In genomic region chr1:105971490-105972170, GRCm38 (mm10) we compare ENCODE assay signal across 8 mouse cellular contexts. TPM values are rescaled to one million over a fixed set of nuclear protein-coding genes. Genes with fewer than 3 reads are reported as not detected.
DNase-seq lines count a peak whose midpoint lies in the region; ATAC-seq lines count a peak whose summit lies in the region.

No protein-coding gene starts in this region.

- peaks cover 16% of the 10 kb centered on the region for H3K4me1 ChIP-seq in kidney, embryonic 16.5 days (ENCODE audit: insufficient read depth, low read length)
- H3K4me1 ChIP-seq in forebrain, embryonic 10.5 days = no peaks in the 10 kb centered on the region
- no peaks in the 10 kb centered on the region for H3K4me1 ChIP-seq in limb, embryonic 10.5 days

- peak; percentile 52; the same call in 1 of the 2 replicates for ATAC-seq in erythroid progenitor cell, adult 5-6 weeks (replicated peaks; ENCODE audit: low FRiP score, poor library complexity, severe bottlenecking)
- ATAC-seq in kidney, embryonic 16.5 days (ENCODE audit: low FRiP score, low TSS enrichment) = peak; percentile 83
- ATAC-seq in megakaryocyte progenitor cell, adult 5-6 weeks (replicated peaks; ENCODE audit: poor library complexity) = peak; percentile 83
- no peak for ATAC-seq in cerebellum, adult (ENCODE audit: insufficient number of reproducible peaks, low FRiP score, low TSS enrichment)

- DNase-seq in lung, adult 18-20 months = peak; percentile 16 to 20
- DNase-seq in lung, postnatal 25 days (ENCODE audit: low spot score) = no peak
- DNase-seq in forebrain, embryonic 10.5 days (ENCODE audit: extremely low spot score, low spot score) = no peak
- DNase-seq in limb, embryonic 10.5 days (ENCODE audit: low spot score) = no peak

- peak overlapping the region; percentile 43 for H3K4me2 ChIP-seq in kidney, embryonic 16.5 days (replicated peaks; ENCODE audit: low read depth, low read length)

- peak overlapping the region; percentile 40; the same call in 1 of the 2 replicates for H3K27ac ChIP-seq in kidney, embryonic 16.5 days (ENCODE audit: low read length)
- H3K27ac ChIP-seq in forebrain, embryonic 10.5 days = no peak overlapping the region
- H3K27ac ChIP-seq in limb, embryonic 10.5 days = no peak overlapping the region

- no peaks in the 10 kb centered on the region for H3K36me3 ChIP-seq in kidney, embryonic 16.5 days (ENCODE audit: insufficient read depth, low read length)
- no peaks in the 10 kb centered on the region for H3K36me3 ChIP-seq in forebrain, embryonic 10.5 days (replicated peaks)
- no peaks in the 10 kb centered on the region for H3K36me3 ChIP-seq in limb, embryonic 10.5 days

- H3K9me3 ChIP-seq in kidney, embryonic 16.5 days (ENCODE audit: low read length) = no peaks in the 10 kb centered on the region
- H3K9me3 ChIP-seq in forebrain, embryonic 10.5 days = no peaks in the 10 kb centered on the region
- H3K9me3 ChIP-seq in limb, embryonic 10.5 days (replicated peaks) = no peaks in the 10 kb centered on the region

- 0 out of 2 replicates have a peak overlapping the region, but pooled peaks have one; percentile 40 for H3K9ac ChIP-seq in kidney, embryonic 16.5 days (replicated peaks; ENCODE audit: low read length)

- no peaks in the 10 kb centered on the region for H3K27me3 ChIP-seq in kidney, embryonic 16.5 days (ENCODE audit: insufficient read depth, low read length)
- no peaks in the 10 kb centered on the region for H3K27me3 ChIP-seq in forebrain, embryonic 10.5 days (ENCODE audit: poor library complexity, severe bottlenecking)
- no peaks in the 10 kb centered on the region for H3K27me3 ChIP-seq in limb, embryonic 10.5 days (ENCODE audit: low read depth, poor library complexity, severe bottlenecking)

- peak overlapping the region; percentile 37 for H3K4me3 ChIP-seq in kidney, embryonic 16.5 days (ENCODE audit: low read length)
- no peak overlapping the region for H3K4me3 ChIP-seq in forebrain, embryonic 10.5 days
- no peak overlapping the region for H3K4me3 ChIP-seq in limb, embryonic 10.5 days

- WGBS in kidney, embryonic 16.5 days = 16% methylated on average over 10 of the region's 10 CpGs
- 82% methylated on average over 10 of the region's 10 CpGs for WGBS in forebrain, embryonic 10.5 days
- WGBS in limb, embryonic 10.5 days = 56% methylated on average over 10 of the region's 10 CpGs

RNA-seq across cellular contexts. Expression of gene Zcchc2, which starts 18.6 kb away (rescaled TPM):
- total RNA-seq in erythroid progenitor cell, adult 5-6 weeks (2015; ENCODE audit: low replicate concordance) = 6.1 and 8.4 TPM in 2 replicates
- total RNA-seq in erythroid progenitor cell, adult 5-6 weeks (2017; ENCODE audit: low replicate concordance) = 4.7 and 5.1 TPM in 2 replicates
- 3.0 and 3.8 TPM in 2 replicates for polyA plus RNA-seq in kidney, embryonic 16.5 days (2015; fragmentation: Nextera tagmentation; extraction: Ambion mirVana)
- 22.2 and 25.0 TPM in 2 replicates for total RNA-seq in megakaryocyte progenitor cell, adult 5-6 weeks (2015)
- total RNA-seq in megakaryocyte progenitor cell, adult 5-6 weeks (2017) = 15.1 and 16.7 TPM in 2 replicates
- 2.1 and 2.4 TPM in 2 replicates for polyA plus RNA-seq in forebrain, embryonic 10.5 days (2016; fragmentation: Nextera tagmentation; extraction: Ambion mirVana)
- polyA plus RNA-seq in limb, embryonic 10.5 days (2016; fragmentation: Nextera tagmentation; extraction: Ambion mirVana) = 1.4 TPM in 2 replicates

Comparison
In these comparisons a context has a peak if more than half of its experiments do, and no peak if none do; other contexts are left out.
1. DNase-seq: peak in lung, adult 18-20 months (2 of 2); none in lung, postnatal 25 days (single experiment), forebrain, embryonic 10.5 days (single experiment) and limb, embryonic 10.5 days (single experiment).